Mouse (Mus musculus): ENCODE data around the gene Baiap3. TPM values are rescaled to one million over a fixed set of nuclear protein-coding genes. Genes with fewer than 3 reads are reported as not detected.

Baiap3 gene
- total RNA-seq (2023), result 1 to 10 TPM in 1 of 2 experiments, under 1 TPM in 1; 0.39 to 2.0 TPM

DNA sequence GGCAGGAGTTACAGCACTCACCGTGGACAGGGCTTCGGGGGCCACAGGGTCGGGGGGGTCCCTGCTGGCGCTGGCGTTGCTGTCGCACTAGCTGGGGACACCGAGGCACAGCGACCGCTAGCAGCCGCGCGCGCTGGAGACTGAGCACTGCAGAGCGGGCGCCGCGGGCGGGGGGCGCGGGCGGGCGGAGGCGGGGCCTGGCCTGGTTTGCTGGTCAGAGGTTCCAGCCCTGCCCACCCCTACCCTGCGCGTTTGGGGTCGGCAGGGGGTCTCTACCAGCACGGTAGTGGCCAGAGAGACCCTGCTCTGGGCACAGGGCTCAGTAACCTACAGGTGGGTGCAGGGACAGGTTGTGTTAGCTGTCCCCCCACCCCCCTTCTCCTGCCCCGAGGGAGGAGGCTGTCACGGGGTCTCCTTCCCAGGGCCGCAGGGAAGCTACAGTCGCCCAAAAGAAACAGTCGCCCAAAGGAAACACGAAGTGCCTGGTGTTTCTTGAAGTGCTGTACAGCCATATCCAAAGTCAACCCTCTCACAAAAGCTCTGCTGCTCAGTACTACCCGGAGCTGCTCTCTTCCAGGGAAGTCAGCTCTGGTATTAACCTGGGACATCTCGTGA, at the start of gene Baiap3:
Gene Baiap3 (minus strand): TSS at position 225 of the 615 bp plus-strand sequence.

DNA sequence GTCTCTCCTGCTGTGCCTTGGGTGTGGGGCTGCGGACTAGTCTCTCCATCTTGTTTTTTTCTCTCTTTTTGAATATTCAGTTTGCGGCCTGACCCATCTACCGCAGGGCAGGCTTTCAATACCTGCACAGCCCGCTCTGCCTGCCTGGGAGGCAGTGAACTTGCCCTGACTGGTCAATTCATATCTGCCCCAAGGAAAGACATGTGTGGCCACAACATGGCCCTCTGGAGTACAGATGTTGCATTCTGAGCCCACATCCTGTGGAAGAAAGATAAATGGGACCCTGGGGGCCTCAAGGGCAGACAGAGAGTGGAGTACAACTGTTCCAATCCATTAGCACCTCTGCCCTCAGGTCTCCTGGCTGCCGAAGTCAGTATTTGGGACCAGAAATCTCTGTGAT, 41.9 kb upstream of the Baiap3 start, which contains the start of gene Prss34:
Gene Prss34 (plus strand): TSS at position 301 of the 400 bp plus-strand sequence.

DNA sequence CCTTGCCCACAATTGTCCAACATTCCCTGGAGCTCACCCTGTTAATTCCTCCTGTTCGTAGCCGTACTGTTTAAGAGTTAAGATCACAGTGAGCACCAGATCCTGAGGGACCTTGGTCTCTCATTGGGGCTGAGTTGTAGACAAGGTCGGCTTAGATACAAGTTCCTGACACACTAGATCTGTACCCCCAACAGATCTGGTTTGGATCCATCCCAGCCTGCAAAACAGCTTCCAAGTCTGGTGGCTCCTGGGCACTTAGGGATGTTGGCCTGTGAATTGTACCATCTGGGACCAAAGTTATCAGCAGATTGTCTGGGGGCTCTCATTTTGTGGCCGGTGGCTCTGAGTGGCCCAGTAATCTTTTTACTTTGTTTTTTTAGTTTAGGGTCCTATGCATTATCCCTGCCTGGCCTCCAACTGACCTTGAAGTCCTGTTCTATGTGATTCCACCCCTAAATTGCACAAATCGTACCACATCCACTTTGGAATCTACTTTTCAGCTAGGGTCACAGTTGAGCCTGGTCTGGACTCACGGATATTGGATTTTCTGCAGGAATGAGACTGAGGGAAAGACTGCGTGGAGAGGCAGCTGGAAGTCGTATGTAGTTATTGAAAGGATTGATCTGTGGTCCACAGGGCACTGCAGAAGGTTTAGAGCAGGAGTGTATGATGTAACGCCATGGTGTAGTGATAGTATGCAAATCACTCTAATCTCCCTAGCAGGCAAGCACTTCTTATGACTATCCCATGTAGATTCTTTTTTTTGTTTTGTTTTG, 18.6 kb upstream of the Baiap3 start, which contains the start of gene Ube2i:
Gene Ube2i (minus strand): TSS at position 52 of the 776 bp plus-strand sequence.

DNA sequence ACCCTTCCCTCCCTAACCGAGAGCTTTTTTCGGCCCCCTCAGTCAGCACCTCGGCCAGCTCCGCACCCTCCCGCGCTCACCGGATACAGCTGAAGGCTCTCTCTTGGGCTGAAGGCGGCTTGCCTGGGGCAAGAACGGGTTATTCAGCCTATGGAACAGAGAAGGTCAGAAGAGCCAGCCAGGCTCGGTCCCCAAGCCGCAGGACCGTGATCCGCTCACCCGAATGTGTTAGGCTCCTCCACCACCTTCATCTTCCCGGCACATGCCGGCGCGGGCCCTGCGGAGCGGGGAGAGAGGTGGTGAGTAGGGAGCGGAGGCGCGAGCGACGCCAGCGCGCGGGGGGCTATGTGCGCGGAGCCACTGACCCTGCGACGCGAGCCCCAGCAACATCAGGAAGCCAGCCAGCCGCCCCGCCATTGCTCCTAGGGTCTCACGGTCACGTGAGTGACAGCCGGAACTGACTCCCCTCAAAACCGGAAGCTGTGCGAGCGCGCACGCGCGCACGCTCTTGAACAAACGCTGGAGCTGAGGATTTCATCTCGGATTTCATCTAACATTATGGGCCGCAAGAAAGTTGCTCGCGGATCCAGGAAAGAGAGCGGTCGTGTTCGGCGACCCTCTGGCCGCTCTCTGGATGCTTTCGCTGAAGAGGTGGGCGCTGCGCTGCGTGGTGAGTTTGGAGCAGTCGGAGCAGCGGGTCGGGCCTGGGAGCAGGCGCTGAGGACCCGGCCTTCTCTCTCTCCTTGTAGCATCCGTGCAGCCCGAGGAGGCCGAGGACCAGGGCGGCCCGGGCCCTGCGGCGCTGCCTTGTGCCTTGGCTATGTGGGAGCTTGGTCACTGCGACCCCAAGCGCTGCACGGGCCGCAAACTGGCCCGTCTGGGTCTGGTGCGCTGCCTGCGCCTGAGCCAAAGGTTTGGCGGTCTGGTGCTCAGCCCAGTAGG, 16.2 kb downstream of the Baiap3 start, which contains the start of the genes Gnptg and Tsr3:
Gene Gnptg (minus strand): TSS at position 430 of the 942 bp plus-strand sequence.
Gene Tsr3 (plus strand): TSS at position 476 of the 942 bp plus-strand sequence.

Other genes starting within 250 kb of the Baiap3 start
- gene Cramp1l, start 240.6 kb downstream of the Baiap3 start, total RNA-seq (2023), result 10 to 100 TPM; 36.0 to 42.6 TPM
- 10 to 100 TPM; 63.5 to 65.4 TPM for gene Ift140, start 240.3 kb downstream of the Baiap3 start, total RNA-seq (2023)
- gene Tmem204, start 172.8 kb downstream of the Baiap3 start, total RNA-seq (2023), result not detected
- gene Telo2, start 140.4 kb downstream of the Baiap3 start, total RNA-seq (2023), result 10 to 100 TPM; 42.1 to 47.6 TPM
- not detected for gene Ptx4, start 135.6 kb downstream of the Baiap3 start, total RNA-seq (2023)
- gene Clcn7, start 123.0 kb downstream of the Baiap3 start, total RNA-seq (2023), result 10 to 100 TPM; 39.5 to 41.6 TPM
- gene Ccdc154, start 93.9 kb downstream of the Baiap3 start, total RNA-seq (2023), result under 1 TPM; 0.30 to 0.38 TPM
- not detected for gene Gm38655, start 80.9 kb downstream of the Baiap3 start, total RNA-seq (2023)
- 10 to 100 TPM; 17.6 to 19.4 TPM for gene BC003965, start 71.8 kb downstream of the Baiap3 start, total RNA-seq (2023)
- 10 to 100 TPM; 43.1 to 45.2 TPM for gene Unkl, start 68.0 kb downstream of the Baiap3 start, total RNA-seq (2023)
- gene Gnptg, start 16.2 kb downstream of the Baiap3 start, total RNA-seq (2023), result 10 to 100 TPM; 21.9 to 24.3 TPM
- gene Tsr3, start 16.2 kb downstream of the Baiap3 start, total RNA-seq (2023), result 10 to 100 TPM; 16.7 to 22.5 TPM
- gene Ube2i, start 18.3 kb upstream of the Baiap3 start, total RNA-seq (2023), result 100 to 1,000 TPM; 445 to 482 TPM
- gene Prss34, start 42.0 kb upstream of the Baiap3 start, total RNA-seq (2023), result not detected
- gene Prss28, start 52.3 kb upstream of the Baiap3 start, total RNA-seq (2023), result not detected
- gene Prss29, start 62.3 kb upstream of the Baiap3 start, total RNA-seq (2023), result not detected
- not detected for gene Tpsab1, start 89.2 kb upstream of the Baiap3 start, total RNA-seq (2023)
- gene Tpsb2, start 109.9 kb upstream of the Baiap3 start, total RNA-seq (2023), result not detected
- not detected for gene Tpsg1, start 112.9 kb upstream of the Baiap3 start, total RNA-seq (2023)
- gene Cacna1h, start 177.4 kb upstream of the Baiap3 start, total RNA-seq (2023), result 1 to 10 TPM; 5.6 to 5.7 TPM
- gene Tekt4, start 198.3 kb upstream of the Baiap3 start, total RNA-seq (2023), result not detected
- gene Sstr5, start 240.9 kb upstream of the Baiap3 start, total RNA-seq (2023), result not detected

Measured in B cell, adult 67 days (primary cell).